Mouse (Mus musculus) testis, postnatal 10 days (tissue): ENCODE measurements around the gene Anks1b.

ENCODE experiments used
- DNase-seq: peaks from one replicate; pipeline ENCODE4 v3.0.0; 2021; ENCODE audit warnings: low spot score

Gene Anks1b

DNA sequence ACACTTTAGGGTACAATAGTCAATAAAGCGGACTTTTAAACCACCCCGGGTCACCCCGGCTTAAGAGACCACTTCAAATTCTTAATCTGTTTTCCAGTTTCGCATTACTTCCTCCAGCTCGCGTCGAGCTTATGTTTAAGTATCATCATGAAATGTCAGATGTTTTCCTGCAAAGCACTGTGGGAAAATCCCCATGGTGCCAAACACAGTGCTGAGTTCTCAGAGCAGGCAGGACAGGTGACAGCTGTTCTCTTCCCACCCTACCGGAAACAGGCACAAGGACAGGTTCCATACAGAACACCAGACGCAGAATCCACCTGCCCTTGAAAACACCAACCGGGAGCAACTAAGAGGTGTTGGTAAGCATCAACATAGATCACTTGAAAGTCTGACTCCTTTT lies 856.2 kb downstream of the Anks1b start:
- no peak for DNase-seq

DNA sequence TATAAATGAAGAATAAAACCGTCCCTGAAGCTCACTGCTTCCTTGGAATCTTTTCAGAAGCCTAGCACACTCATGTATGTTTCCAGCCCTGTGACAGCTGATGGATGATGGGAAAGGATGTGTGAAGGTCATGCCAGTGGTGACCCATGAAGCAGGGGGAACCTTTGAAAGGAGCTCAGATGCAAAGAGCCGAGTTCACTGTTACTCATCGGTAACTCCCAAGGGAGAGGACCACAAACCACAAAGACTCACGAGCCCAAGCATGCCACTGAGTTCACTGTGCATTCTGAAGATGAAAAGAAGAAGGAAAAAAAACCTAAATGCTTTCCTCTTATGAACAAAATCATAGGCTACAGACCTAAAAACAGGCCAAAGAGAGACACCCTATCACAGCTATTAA lies 859.5 kb downstream of the Anks1b start:
- DNase-seq = no peak

DNA sequence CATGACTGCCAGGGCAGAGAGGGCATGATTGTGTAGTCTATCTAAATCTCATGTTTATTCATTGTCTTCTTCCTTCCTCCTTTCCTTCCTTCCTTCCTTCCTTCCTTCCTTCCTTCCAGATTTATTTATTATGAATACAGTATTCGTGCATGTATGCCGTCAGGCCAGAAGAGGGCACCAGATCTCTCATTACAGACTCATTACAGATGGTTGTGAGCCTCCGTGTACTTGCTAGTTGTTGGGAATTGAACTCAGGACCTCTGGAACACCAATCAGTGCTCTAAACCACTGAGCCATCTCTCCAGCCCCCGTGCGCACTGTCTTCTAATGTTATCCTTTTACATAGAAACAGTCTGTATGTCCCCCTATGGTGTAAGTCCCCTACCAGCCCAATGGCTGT lies 860.3 kb downstream of the Anks1b start:
- peak; percentile 54 for DNase-seq

DNA sequence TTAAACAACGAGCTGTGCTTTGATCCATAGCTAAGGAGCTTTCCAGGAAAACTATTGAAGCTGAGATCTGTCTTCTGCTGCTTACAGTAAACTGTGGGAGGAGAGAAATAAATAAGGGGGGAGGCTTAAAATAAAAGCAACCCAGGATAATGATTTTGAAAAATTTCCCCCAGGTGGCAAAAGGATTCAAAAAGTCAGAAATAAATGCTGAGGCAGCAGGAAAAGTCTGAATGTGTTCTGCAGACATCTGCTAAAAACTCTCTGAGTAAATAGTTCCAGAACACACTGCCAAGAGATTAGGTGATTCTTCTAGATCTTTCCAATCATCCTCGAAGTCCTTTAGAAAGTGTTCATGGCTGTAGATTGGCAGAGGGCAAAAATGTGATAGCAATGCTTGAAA lies 865.2 kb downstream of the Anks1b start:
- no peak for DNase-seq

DNA sequence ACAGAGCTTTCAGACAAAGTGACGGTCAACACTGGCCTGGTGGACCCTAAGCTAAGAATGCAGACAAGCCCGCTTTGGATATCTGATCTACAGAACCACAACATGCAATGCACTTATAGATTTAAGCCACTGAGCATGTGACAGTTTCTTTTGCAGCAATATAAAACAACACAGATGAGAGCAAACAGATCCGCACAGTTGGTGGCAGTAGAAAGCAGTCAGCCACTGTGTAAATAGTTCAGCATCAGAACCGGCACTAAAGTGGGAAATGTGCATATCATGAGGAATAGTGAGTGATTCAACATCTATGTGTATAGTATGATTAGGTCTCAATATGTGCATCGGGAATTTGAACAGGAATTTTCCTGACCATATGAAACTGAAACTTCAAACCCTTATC lies 867.6 kb downstream of the Anks1b start:
- no peak for DNase-seq

DNA sequence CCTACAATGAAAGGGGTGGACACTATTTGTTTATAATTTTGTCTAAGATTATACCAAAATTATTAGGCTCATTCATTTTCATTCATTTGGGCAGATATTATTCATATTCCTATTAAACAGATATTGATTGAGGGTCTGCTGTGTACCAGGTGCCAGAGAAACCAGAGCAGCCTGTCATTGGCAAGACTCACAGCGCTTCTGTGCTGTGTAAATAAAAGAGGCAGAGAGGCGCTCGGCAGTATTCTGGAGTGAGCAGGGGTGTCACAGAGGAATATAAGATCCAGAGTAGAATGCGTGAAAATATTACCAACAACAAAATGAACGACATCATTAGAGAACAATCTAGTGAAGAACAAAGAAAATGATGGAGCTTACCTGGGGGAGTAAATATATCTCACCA lies 878.6 kb downstream of the Anks1b start:
- DNase-seq = no peak

DNA sequence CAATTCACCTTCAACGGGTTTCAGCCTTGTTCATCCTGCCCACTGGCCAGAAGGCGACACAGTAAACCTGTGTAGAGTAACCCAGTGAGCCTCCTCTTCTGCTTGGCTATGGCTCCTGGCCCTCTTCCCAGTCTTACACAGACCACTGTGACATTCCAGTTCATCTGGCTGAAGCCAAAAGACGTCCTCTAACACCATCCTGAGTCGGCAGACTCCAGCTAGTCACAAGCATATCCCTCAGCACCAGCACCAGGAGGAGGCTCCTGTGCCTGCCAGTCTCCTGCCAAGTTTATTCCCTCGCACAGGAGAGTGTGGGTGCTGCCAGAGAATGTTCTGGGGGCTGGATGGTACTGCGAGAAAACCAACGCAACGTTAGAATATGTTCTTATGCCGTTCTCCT lies 879.8 kb downstream of the Anks1b start:
- DNase-seq = no peak

DNA sequence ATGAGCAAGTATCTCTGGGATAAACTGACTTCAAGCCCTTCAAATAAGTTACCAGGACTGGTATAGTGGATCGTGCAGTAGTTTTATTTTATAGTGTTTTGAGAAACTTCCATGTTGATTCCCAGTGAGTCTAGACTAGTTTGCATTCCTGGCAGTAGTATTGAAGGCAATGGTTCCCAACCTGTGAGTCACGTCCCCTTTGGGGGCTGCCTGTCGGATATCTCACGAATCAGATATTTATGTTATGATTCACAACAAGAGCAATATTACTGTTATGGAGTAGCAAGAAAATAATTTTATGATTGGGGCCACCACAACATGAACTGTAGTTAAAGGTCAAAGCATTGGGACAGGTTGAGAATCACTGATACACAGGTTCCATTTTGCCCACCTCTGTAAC lies 884.5 kb downstream of the Anks1b start:
- no peak for DNase-seq

DNA sequence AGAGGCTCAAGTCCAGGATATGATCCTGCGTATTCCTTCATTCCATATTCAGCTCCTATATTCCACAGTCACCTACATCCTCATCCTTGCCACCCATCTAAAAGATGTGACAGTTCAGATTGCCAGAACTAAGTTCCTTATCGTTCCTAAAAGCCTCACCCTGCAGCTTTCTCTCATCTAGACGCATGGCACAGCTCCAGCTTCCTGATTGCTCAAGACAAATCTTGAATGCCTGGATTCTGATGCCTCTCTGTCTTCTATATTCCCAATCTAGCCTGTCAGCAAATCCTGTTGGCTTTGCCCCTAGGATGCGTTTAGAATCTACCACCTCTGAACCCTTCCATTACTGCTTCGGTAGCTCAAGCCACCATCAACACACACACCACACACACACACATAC lies 886.6 kb downstream of the Anks1b start:
- no peak for DNase-seq

DNA sequence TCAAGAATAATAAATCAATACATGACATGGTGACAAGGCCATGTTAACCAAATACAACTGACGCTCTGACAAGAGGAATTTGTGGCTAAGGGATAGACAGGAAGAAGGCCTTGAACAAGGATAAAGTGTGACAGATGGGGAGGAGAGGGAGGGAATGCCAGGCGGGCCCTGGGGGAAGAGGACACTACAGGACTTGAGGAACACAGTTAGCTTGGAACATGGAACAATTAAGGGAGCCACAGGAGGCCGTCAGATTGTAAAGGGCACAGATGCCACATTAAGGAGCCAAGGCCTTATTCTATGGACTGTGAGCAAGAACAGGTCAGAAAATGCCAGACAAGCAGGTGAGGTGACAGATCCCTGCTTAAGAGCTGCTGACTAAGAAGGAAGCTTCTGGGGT lies 893.0 kb downstream of the Anks1b start:
- no peak for DNase-seq

DNA sequence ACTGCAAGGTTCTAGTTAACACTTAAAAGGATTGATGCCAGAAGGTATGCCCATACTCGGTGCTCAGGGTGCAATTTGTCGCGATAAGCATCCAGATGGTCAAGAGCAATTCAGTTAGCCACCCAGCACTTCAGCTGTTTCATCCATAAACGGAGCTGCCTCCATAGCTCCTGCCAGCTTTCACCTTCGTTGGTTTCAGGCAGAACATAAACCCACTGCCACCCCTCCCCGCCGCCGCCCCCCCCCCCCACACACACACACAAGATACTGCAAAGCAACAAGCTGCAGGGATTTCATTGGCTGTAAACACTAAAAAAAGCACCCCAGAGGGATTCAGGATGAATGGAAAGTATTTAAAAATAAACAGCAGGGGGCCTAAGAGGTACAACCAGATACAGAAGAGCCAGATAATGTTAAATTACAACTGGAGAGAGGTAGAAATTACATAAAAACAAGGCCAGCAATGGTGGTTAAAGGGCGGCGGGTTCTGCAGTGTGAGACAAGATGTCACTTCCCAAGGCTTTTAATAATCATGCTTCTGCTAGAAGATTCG lies 897.2 kb downstream of the Anks1b start:
- no peak for DNase-seq

DNA sequence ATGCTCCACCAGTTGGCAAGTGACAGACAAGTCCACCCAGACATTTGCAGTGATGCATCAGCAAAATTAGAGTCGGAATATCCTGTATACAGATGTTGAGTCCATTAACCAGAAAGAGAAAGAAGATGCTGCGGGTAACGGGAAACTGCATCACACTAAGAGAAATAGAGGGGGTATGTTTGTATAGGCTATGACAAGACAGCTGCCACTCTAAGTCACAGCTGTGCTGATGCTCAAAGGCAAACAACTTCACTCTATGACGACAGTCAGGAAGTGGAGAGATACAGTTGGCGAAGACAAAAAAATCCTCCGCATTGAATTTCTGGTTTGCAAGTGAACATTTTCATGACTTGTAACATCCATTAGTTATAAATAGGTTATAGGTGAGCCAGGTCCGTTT lies 897.7 kb downstream of the Anks1b start:
- DNase-seq = no peak

DNA sequence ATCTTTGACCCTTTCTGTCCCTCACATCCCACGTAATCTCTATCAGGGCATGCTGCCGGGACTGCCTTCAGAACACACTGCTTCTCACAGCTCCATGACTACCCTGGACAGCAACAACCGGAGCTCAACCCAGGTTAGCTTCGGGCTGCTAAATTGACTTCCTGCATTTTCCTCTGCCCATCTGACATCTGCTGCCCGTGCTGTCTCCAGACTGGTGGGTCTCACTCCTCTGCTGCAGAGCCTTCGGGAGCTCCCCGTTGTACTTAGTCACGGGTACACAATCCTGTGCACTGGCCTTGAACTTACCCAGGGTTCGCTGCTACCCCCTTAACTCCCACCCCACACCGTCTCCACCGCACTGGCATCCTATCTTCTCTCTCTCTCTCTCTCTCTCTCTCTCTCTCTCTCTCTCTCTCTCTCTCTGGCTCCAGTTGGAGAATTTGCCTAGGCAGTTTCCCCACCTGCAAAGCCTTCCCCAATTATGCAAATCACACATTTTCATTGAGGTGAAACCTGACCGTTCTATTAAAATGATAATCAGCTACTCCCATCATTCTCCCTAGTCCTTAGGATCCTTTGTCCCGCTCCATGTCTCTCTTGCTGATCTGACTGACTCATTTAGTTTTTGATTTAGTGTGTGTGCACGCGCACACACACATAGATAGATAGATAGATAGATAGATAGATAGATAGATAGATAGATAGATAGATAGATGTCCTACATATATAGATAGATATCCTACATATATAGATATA lies 898.3 kb downstream of the Anks1b start:
- no peak for DNase-seq

DNA sequence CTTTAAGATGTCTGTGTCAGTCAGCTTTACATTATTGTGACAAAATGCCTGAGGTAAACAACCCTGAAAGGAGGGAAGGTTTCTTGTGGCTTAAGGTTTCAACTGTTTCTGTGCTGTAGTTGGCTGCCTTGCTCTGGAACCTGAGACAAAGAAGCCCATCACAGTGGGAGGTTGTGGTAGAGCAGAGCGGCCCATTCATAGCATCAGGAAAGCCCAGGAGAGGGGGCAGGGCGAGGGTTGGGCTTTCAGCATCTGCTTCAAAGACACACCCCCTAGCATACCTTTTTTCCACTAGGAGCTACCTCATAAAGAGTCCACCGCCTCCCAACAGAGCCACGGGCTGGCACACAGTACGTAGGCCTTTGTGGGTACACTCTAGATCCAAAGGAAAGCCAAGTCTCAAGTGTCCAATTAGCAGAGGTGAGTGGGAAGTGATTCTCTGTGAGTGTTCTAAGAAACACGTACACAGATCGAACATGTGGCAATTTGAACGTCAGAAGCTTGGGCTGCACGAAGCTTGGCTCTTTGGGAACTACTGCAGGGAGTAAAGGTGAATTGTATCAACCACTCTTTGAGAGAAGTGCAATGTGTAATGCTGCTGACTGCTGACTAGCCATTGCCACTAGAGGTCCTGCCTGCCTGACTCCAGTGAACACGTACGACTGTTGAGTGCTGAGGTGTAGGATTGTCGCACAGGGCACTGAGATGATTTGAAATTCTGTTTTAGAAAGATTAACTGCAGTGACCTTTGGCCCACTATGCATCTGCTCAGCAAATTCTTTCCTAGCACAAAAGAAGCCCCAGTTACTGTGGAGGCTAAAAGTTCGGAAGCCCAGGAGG lies 906.5 kb downstream of the Anks1b start:
- DNase-seq = no peak

DNA sequence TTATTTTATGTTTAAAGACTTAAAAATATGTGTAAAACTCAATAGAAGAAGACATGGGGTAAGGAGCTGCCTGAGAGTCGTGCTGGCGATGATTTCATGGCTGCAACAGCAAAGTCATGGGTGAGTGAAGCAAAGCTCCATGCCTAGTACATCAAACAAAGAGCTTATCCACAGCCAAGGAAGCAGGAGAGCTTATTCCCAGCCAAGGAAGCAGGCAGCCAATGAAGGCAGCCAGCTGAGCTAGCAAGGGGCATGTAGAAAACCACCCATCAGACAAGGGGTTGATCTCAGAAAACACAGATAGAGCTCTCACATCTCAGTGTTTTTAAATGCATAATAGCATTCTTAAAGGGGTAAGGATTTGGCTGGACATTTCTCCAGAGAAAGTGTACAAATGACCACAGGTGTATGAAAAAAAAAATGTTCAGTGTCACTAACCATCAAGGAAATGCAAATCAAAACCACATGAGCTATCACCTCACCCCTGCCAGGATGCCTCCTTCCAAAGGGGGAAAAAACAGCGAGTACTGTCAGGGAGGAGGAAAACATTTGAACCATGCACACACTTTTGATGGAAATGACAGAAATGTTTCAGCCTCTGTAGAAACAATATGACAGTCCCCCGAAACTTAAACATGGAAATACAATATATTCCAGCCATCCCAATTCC lies 911.8 kb downstream of the Anks1b start:
- no peak for DNase-seq

DNA sequence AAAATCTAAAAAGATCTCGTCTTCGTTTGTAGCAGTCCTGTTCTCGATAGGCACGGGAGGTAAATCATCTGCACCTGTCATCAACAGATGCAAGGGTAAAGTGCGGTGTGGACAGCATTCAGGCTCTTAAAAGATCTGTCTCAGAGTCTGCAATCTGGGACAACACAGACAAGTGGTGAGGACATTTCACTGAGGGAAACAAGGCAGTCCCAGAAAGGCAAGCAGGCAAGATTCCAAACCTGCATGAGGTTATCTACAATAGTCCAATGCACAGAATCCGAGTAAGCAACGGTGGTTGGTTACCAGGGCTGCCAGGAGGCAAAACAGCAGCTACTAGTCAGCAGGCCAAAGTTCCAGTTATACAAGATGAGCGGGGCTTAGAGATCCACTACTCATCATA lies 912.4 kb downstream of the Anks1b start:
- no peak for DNase-seq

DNA sequence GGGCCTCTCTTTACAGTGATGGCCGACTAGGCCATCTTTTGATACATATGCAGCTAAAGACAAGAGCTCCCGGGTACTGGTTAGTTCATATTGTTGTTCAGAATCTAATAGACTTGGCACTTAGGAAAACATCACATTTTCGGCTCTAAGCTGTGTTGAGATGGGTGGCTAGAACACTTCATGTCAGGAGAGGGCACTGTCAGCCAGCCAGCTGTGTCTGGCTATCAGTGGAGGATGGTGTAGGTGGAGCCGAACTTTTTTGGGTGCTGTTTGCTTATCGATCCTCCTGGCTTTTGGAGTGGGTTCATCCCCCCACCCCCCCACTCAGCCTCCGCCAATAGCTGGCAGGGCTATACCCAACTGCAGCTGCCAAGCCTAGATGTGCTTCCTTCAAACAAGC lies 929.8 kb downstream of the Anks1b start:
- no peak for DNase-seq

DNA sequence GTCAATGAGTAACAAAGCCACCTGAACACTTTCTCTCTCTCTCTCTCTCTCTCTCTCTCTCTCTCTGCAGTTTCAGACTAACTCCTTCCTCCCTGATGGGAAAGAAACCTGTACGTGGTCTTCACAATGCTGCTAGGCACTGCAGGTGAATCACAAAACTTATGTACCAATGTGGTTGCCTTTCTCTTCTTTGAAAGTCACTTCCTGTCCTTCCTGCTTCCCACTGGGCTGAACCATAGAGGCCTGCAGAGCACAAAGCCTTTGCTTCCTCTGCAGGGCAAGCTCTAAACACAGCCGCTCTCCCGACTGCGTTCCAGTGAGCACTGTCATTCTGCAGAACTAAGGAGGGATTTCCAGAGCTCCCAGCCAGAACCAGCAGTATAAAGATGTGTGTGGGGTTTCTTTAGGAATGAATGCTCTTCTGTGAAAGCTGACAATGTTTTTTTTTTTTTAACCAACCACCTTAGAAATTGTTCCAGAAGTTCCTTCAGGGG lies 931.3 kb downstream of the Anks1b start:
- DNase-seq = no peak

DNA sequence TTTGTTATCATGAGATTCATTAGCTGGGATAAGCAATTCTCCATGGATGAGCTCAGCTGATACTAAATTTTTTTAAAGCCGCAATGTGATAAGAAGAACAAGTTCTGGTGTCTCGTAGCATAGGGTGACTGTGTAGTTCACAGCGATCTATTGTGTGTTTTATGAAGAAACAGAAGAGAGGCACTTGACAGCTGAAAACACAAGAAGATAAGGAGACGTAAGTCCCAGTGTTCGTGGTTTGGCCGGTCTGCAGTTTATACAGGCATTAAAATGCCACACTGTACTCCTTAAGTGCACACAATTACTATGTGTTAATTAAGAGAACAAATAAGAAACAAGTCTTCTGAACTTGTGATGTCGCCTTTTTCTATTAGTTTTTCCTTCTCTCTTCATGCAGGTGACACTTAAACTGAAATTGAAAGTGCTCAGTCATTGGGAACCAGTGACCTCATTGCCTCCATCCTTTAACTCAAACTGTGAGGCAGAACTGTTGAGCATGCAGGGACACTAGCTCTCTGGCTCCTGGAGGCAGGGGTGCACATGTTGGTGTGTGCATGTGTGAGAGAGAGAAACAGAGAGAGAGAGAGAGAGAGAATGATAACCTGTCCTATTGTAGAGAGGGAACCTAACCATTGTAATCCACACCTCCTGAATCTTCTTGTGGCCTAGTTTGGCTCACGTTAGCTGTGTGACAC lies 935.5 kb downstream of the Anks1b start:
- no peak for DNase-seq

DNA sequence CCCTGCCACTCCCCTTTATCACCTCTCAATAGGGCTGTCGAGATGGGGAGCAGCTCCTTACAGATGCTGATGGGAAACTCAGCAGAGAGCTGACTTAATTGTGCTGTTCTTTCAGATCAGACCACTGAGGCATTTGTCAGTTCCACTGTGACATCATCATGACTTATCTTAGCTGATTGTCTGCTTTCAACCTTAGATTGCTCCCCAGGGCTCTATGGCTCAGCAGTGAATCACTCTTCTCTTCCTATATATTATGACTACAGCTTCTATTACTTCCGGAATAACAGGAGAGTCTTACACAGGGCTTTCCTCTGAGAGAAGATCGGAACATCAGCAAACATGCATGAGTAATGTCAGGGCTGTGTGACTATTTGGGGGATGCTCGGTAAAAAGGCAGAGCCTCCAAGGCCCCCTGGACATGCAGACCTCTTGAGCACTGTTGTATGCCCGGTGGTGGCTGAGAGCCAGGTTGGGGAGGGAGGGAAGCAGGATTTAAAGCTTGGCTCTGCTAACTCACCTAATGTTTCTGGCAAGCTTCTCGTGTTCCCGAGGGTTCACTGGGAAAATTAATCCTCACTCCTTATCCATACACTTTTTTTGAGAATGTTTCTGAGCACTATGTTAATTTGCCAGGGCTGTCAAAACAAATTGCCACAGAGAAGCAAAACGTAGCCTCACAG lies 936.7 kb downstream of the Anks1b start:
- DNase-seq = no peak

DNA sequence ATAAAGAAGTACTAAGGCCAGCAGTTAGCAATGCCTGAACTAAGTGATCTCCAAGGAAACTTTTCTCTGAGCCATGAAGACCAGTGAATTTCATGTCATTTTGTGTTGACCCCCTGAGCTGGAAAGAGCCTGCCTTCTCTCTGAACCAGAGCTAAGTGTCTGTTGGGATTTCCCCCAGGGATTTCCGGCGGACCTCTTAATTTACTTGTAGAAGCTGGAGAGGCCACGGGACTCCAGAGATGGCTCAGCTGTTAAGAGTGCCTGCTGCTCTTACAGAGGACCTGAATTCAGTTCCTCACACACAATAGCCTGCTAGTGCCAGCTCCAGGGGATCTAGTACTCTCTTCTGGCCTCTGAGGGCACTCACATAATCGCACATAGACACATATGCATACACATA lies 938.1 kb downstream of the Anks1b start:
- DNase-seq = no peak
